Mouse (Mus musculus) myocyte (in vitro differentiated cells): ENCODE data around the gene Gm21987.

Experiments
- CEBPB ChIP-seq: IDR thresholded peaks from 2 replicates; pipeline ENCODE4 v1.6.1; 2011; ENCODE audit warnings: mild to moderate bottlenecking, moderate library complexity; ENCODE audit not compliant: poor library complexity, insufficient read depth, severe bottlenecking
- E2F4 ChIP-seq: IDR thresholded peaks from one replicate; pipeline ENCODE4 v1.6.1; 2011; ENCODE audit warnings: mild to moderate bottlenecking, control low read depth, moderate library complexity; ENCODE audit not compliant: insufficient read depth
- MAX ChIP-seq: IDR thresholded peaks from one replicate; pipeline ENCODE4 v1.6.1; 2011; ENCODE audit warnings: low read depth, mild to moderate bottlenecking, control low read depth
- MYOG ChIP-seq, 3 experiments: IDR thresholded peaks; one replicate each; pipeline ENCODE4 v1.6.1; 2011; ENCODE audit warnings: control low read depth in 2 of 3, low read depth in 2 of 3, mild to moderate bottlenecking in 2 of 3; ENCODE audit not compliant: insufficient read length in 2 of 3, control insufficient read depth in 1 of 3, insufficient read depth in 1 of 3
- POLR2A ChIP-seq: IDR thresholded peaks from one replicate; pipeline ENCODE4 v1.6.1; 2011; ENCODE audit warnings: low read depth, mild to moderate bottlenecking, control low read depth, moderate library complexity; ENCODE audit not compliant: insufficient read length
- POLR2AphosphoS2 ChIP-seq: IDR thresholded peaks from one replicate; pipeline ENCODE4 v1.6.1; 2011; ENCODE audit warnings: low read depth, control low read depth; ENCODE audit not compliant: insufficient read length
- TCF12 ChIP-seq: IDR thresholded peaks from one replicate; pipeline ENCODE4 v1.6.1; 2011; ENCODE audit warnings: mild to moderate bottlenecking, control low read depth; ENCODE audit not compliant: poor library complexity, insufficient read depth, severe bottlenecking
- TCF3 ChIP-seq: IDR thresholded peaks from one replicate; pipeline ENCODE4 v1.6.1; 2011; ENCODE audit warnings: low read depth, control low read depth; ENCODE audit not compliant: insufficient read length
- USF1 ChIP-seq: IDR thresholded peaks from one replicate; pipeline ENCODE4 v1.6.1; 2011; ENCODE audit warnings: low read depth, mild to moderate bottlenecking, control low read depth, moderate library complexity

DNA sequence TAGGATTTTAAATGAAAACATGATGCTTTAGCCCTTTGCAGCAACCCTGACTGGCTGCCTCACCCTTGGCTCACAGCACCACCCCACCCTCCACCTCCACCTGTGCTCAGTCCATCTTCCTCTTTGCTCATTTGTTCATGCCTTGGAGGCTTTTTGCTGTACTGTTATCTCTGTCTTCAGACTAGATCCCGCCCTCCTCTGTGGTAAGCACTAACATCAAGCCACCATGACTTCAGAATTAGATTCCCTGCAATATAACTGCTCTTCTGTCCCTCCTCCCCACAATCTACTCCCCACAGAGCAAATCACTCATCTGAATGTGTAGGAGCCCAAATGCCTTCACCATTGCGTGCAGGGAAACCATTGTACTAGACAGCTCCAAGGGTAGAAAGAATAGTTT lies 36.8 kb downstream of the Gm21987 start:
- no peak for TF ChIP-seq POLR2AphosphoS2
- no peak for TF ChIP-seq POLR2A
- no peak for TF ChIP-seq USF1
- TF ChIP-seq MAX = no peak
- no peak for TF ChIP-seq TCF12
- TF ChIP-seq CEBPB = no peak
- TF ChIP-seq MYOG (IDR thresholded peaks at IDR 0.05; ENCODE audit: control insufficient read depth in 1 of 3, insufficient read depth in 1 of 3, insufficient read length in 2 of 3, low read depth in 2 of 3) = no peak
- TF ChIP-seq E2F4 = no peak
- no peak for TF ChIP-seq TCF3
